Mouse (Mus musculus): ENCODE results near the gene Cryba2. TPM values are rescaled to one million over a fixed set of nuclear protein-coding genes. Genes with fewer than 3 reads are reported as not detected.

Cryba2 gene
- polyA plus RNA-seq, 1 experiment from 2014 or later, result 1.2 TPM

DNA sequence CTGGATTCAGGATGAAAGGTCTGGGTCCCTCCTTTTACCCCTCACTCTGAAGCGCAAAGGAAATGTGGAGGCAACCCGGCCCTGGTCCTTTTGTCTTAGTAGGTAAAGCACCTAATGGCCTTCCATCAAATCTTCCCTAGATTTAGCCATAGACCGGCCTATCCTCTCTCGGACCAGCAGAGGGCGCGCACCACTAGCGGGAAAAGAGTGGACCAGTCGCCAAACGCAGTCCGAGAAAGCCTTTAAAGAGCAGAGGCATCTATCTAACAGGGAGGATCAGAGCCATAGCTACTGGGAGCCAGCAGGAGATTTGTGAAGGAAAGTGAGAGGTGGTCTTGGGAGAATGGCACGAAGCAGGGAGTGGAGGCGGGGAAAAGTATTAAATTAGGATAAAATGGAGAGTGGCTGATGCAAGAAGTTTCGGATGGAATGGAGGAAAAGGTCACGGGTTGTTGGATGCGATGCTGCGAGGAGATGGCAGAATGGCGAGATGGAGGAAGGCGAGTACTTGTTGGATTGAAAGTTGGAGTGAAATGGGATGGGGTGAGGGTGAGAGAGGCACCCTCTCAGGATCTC is 12.1 kb downstream of the Cryba2 start:
- H3K27ac ChIP-seq (ENCODE audit: low read depth, low read length), result no peak overlapping the region
- H3K4me1 ChIP-seq (replicated peaks; ENCODE audit: control insufficient read depth, insufficient read depth, low read length), result no peaks in the 10 kb centered on the region
- H3K4me3 ChIP-seq (ENCODE audit: low read depth, low read length), result no peak overlapping the region
- peaks cover 59% of the 10 kb centered on the region for H3K27me3 ChIP-seq (replicated peaks; ENCODE audit: control insufficient read depth, insufficient read depth, low read length)
- no peak overlapping the region for H3K9ac ChIP-seq (ENCODE audit: low read depth, low read length)
- no peaks in the 10 kb centered on the region for H3K9me3 ChIP-seq (ENCODE audit: control insufficient read depth)
- 3% methylated on average over 18 of the region's 18 CpGs for WGBS
- H3K4me2 ChIP-seq (replicated peaks; ENCODE audit: low read depth), result no peak overlapping the region
- ATAC-seq, result no peak
- TF ChIP-seq CTCF (IDR thresholded peaks at IDR 0.05; ENCODE audit: low read depth), result peak; percentile 92
- no peaks in the 10 kb centered on the region for H3K36me3 ChIP-seq (ENCODE audit: control insufficient read depth, insufficient read depth)

DNA sequence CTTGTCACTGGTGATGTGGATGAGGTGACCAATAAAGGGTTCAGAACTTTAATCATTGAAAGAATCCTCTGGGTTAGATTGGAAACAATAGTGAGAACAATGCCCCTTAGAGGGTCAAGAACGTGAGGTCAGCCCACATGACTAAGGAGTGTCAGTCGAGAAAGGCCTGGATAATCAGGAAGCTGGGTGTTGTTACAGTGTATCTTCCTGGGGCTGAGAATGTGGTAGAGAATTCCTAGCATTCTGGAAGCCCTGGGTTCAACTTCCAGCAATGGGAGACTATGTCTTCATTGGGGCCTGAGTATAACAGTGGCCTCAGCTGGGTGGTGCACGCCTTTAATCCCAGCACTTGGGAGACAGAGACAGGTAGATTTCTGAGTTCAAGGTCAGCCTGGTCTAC is 15.7 kb downstream of the Cryba2 start:
- no peaks in the 10 kb centered on the region for H3K4me1 ChIP-seq (replicated peaks; ENCODE audit: control insufficient read depth, insufficient read depth, low read length)
- peaks cover 22% of the 10 kb centered on the region for H3K27me3 ChIP-seq (replicated peaks; ENCODE audit: control insufficient read depth, insufficient read depth, low read length)
- no peak for ATAC-seq
- TF ChIP-seq CTCF (IDR thresholded peaks at IDR 0.05; ENCODE audit: low read depth), result no peak
- no peaks in the 10 kb centered on the region for H3K36me3 ChIP-seq (ENCODE audit: control insufficient read depth, insufficient read depth)
- H3K9ac ChIP-seq (ENCODE audit: low read depth, low read length), result no peak overlapping the region
- no peak overlapping the region for H3K27ac ChIP-seq (ENCODE audit: low read depth, low read length)
- H3K4me2 ChIP-seq (replicated peaks; ENCODE audit: low read depth), result no peak overlapping the region
- no peak overlapping the region for H3K4me3 ChIP-seq (ENCODE audit: low read depth, low read length)
- 43% methylated on average over 3 of the region's 3 CpGs for WGBS
- no peaks in the 10 kb centered on the region for H3K9me3 ChIP-seq (ENCODE audit: control insufficient read depth)

DNA sequence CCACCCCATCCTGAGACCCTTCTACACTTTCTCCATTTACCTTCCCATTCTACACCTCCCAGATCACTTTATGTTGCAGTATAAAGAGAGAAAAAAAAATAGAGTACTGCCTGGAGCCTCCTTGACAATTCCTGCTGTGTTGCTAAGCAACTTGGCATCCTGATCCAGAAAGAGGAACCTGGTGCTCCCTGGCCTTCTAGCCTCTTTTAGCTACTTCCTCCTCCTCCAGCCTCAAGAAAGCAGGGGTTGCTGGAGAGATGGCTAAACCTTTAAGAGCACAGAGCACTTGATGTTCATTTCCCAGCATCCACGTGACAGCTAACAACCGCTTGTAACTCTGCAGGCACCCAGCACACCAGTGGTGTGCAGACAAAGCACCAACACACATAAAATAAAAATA is 20.7 kb downstream of the Cryba2 start:
- no peak overlapping the region for H3K4me3 ChIP-seq (ENCODE audit: low read depth, low read length)
- H3K4me2 ChIP-seq (replicated peaks; ENCODE audit: low read depth), result no peak overlapping the region
- no peaks in the 10 kb centered on the region for H3K4me1 ChIP-seq (replicated peaks; ENCODE audit: control insufficient read depth, insufficient read depth, low read length)
- ATAC-seq, result no peak
- no peaks in the 10 kb centered on the region for H3K36me3 ChIP-seq (ENCODE audit: control insufficient read depth, insufficient read depth)
- H3K27ac ChIP-seq (ENCODE audit: low read depth, low read length), result no peak overlapping the region
- no peak overlapping the region for H3K9ac ChIP-seq (ENCODE audit: low read depth, low read length)
- 64% methylated on average over 2 of the region's 2 CpGs for WGBS
- peaks cover 3% of the 10 kb centered on the region; the same call in 1 of the 2 replicates for H3K27me3 ChIP-seq (replicated peaks; ENCODE audit: control insufficient read depth, insufficient read depth, low read length)
- TF ChIP-seq CTCF (IDR thresholded peaks at IDR 0.05; ENCODE audit: low read depth), result no peak
- H3K9me3 ChIP-seq (ENCODE audit: control insufficient read depth), result no peaks in the 10 kb centered on the region

DNA sequence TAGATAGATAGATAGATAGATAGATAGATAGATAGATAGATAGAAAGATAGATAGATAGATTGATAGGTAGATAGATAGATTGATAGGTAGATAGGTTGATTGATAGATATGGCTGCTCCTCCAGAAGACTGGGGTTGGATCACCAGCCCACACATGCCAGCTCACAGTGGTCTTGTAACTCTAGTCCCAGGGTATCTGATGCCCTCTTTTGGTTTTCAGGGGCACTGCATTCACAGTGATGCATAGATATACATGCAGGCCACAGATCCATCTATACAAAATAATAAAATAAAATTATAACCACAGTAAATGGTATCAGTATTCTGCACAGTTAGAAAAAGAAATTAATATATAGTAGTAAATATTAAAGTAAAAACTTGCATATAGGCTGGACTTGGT is 31.2 kb downstream of the Cryba2 start:
- Histone ChIP-seq H3K9ac (ENCODE audit: low read depth, low read length) (no peak overlapping the region), H3K4me3 (ENCODE audit: low read depth, low read length) (no peak overlapping the region), H3K27me3 (replicated peaks; ENCODE audit: control insufficient read depth, insufficient read depth, low read length) (peaks cover 31% of the 10 kb centered on the region), H3K4me1 (replicated peaks; ENCODE audit: control insufficient read depth, insufficient read depth, low read length) (0 out of 2 replicates have a peak, but pooled peaks cover 2% of the 10 kb centered on the region), H3K36me3 (ENCODE audit: control insufficient read depth, insufficient read depth) (no peaks in the 10 kb centered on the region), H3K9me3 (ENCODE audit: control insufficient read depth) (no peaks in the 10 kb centered on the region), H3K27ac (ENCODE audit: low read depth, low read length) (no peak overlapping the region), H3K4me2 (replicated peaks; ENCODE audit: low read depth) (no peak overlapping the region)
- no peak for ATAC-seq
- TF ChIP-seq CTCF (IDR thresholded peaks at IDR 0.05; ENCODE audit: low read depth), result no peak

DNA sequence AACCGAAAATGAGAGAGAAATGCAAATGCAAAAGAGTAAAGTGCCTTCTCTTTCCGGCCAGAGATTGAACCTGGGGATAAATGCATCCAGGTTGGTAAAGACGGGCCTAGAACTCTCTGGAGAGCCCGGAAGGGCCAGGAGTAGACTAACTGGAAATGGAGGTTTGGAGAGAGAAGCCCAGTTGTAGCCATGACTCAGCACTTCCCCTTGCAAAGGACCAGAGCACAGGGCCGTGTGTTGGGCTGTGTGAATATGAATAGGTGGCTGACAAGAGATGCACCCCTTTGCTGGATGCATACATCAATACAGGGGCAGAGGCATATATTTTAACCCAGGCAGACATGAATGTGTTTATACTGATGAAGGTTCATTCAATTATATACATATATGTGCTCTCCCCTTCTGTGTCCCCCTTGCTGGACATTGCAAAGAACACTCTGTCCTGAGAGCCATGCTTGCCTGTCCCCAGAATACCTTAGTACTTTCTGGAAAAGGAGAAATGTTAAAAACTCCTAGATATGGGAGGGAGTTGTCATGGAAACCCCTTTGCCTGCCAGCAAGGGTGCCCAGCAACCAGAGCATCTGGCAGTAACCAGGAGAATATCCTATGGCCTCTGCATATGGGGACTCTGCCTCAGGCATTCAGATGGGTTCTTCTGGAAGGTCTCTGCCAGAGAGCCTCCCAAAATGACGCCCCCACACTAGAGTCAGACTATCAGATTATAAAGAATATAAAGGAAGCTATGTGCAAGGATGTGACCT is 33.5 kb downstream of the Cryba2 start:
- H3K4me3 ChIP-seq (ENCODE audit: low read depth, low read length), result no peak overlapping the region
- ATAC-seq, result no peak
- H3K4me2 ChIP-seq (replicated peaks; ENCODE audit: low read depth), result no peak overlapping the region
- H3K9ac ChIP-seq (ENCODE audit: low read depth, low read length), result no peak overlapping the region
- 0 out of 2 replicates have a peak, but pooled peaks cover 7% of the 10 kb centered on the region for H3K4me1 ChIP-seq (replicated peaks; ENCODE audit: control insufficient read depth, insufficient read depth, low read length)
- 41% methylated on average over 6 of the region's 6 CpGs for WGBS
- TF ChIP-seq CTCF (IDR thresholded peaks at IDR 0.05; ENCODE audit: low read depth), result no peak
- peaks cover 54% of the 10 kb centered on the region for H3K27me3 ChIP-seq (replicated peaks; ENCODE audit: control insufficient read depth, insufficient read depth, low read length)
- no peaks in the 10 kb centered on the region for H3K36me3 ChIP-seq (ENCODE audit: control insufficient read depth, insufficient read depth)
- H3K27ac ChIP-seq (ENCODE audit: low read depth, low read length), result no peak overlapping the region
- H3K9me3 ChIP-seq (ENCODE audit: control insufficient read depth), result no peaks in the 10 kb centered on the region

DNA sequence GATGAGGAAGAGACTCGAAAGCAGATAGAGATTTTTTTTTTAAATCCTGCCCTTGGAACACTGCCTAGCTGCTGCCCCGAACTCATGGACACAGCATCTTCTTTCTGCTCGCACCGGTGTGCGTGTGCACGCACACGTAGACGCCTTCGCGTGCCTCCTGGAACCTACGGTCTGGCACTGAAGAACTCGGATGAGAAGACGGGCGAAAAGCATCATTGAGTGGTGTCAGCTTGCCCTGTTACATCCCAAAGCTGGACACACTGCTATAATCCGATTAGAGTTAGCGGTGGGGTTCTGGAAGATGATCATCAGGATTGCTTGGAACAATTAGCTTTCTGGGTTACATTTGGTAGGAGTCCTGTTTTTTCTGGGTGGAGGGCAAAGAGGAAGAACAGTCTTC is 34.1 kb downstream of the Cryba2 start:
- 11% methylated on average over 16 of the region's 16 CpGs for WGBS
- ATAC-seq, result no peak
- Histone ChIP-seq H3K9me3 (ENCODE audit: control insufficient read depth) (no peaks in the 10 kb centered on the region), H3K27me3 (replicated peaks; ENCODE audit: control insufficient read depth, insufficient read depth, low read length) (peaks cover 60% of the 10 kb centered on the region), H3K4me1 (replicated peaks; ENCODE audit: control insufficient read depth, insufficient read depth, low read length) (0 out of 2 replicates have a peak, but pooled peaks cover 7% of the 10 kb centered on the region), H3K36me3 (ENCODE audit: control insufficient read depth, insufficient read depth) (no peaks in the 10 kb centered on the region), H3K4me2 (replicated peaks; ENCODE audit: low read depth) (peak overlapping the region; percentile 50; the same call in 1 of the 2 replicates), H3K4me3 (ENCODE audit: low read depth, low read length) (0 out of 2 replicates have a peak overlapping the region, but pooled peaks have one; percentile 24), H3K27ac (ENCODE audit: low read depth, low read length) (no peak overlapping the region), H3K9ac (ENCODE audit: low read depth, low read length) (no peak overlapping the region)
- no peak for TF ChIP-seq CTCF (IDR thresholded peaks at IDR 0.05; ENCODE audit: low read depth)
